ENCODE assay signal across 8 mouse cellular contexts in genomic region chr14:26994211-26994741, GRCm38 (mm10). TPM values are rescaled to one million over a fixed set of nuclear protein-coding genes. Genes with fewer than 3 reads are reported as not detected.
A peak's percentile ranks its signal among the peaks of the same experiment; 100 is the strongest.
DNase-seq lines count a peak whose midpoint lies in the region; ATAC-seq and TF ChIP-seq lines count a peak whose summit lies in the region.

Gene Hesx1, plus strand, starts transcription at chr14:26994416.

- TF ChIP-seq POLR2A in ES-Bruce4 (IDR thresholded peaks at IDR 0.05; ENCODE audit: insufficient read depth, low read length) = no peak

- 12% methylated on average over 16 of the region's 16 CpGs for WGBS in embryonic facial prominence, embryonic 12.5 days
- WGBS in heart, embryonic 16.5 days = 8% methylated on average over 16 of the region's 16 CpGs

- peak within 1 kb of the TSS; percentile 1 for H3K4me3 ChIP-seq in ES-Bruce4 (ENCODE audit: low read depth, low read length)
- peak within 1 kb of the TSS; percentile 32 for H3K4me3 ChIP-seq in embryonic facial prominence, embryonic 12.5 days
- H3K4me3 ChIP-seq in heart, embryonic 16.5 days (ENCODE audit: low read length) = peak within 1 kb of the TSS; percentile 55
- H3K4me3 ChIP-seq in megakaryocyte, embryonic 14.5 days (replicated peaks) = peak within 1 kb of the TSS; percentile 91

- H3K27me3 ChIP-seq in ES-Bruce4 (ENCODE audit: control insufficient read depth, insufficient read depth, low read length, poor library complexity, severe bottlenecking) = no peaks in the 10 kb centered on the region
- H3K27me3 ChIP-seq in embryonic facial prominence, embryonic 12.5 days = no peaks in the 10 kb centered on the region
- H3K27me3 ChIP-seq in heart, embryonic 16.5 days (ENCODE audit: control insufficient read depth, insufficient read depth, low read length) = no peaks in the 10 kb centered on the region
- no peaks in the 10 kb centered on the region for H3K27me3 ChIP-seq in megakaryocyte, embryonic 14.5 days (replicated peaks)

- H3K9ac ChIP-seq in ES-Bruce4 (ENCODE audit: low read depth, poor library complexity, severe bottlenecking) = peak within 1 kb of the TSS; percentile 9; the same call in 1 of the 2 replicates
- peak within 1 kb of the TSS; percentile 33; the same call in 1 of the 2 replicates for H3K9ac ChIP-seq in embryonic facial prominence, embryonic 12.5 days
- H3K9ac ChIP-seq in heart, embryonic 16.5 days (ENCODE audit: low read length) = peak within 1 kb of the TSS; percentile 63

- H3K9me3 ChIP-seq in ES-Bruce4 (replicated peaks; ENCODE audit: control insufficient read depth, insufficient read depth, low read length, poor library complexity, severe bottlenecking) = no peaks in the 10 kb centered on the region
- no peaks in the 10 kb centered on the region for H3K9me3 ChIP-seq in embryonic facial prominence, embryonic 12.5 days
- no peaks in the 10 kb centered on the region for H3K9me3 ChIP-seq in heart, embryonic 16.5 days (replicated peaks; ENCODE audit: control insufficient read depth, low read length)
- H3K9me3 ChIP-seq in megakaryocyte, embryonic 14.5 days = no peaks in the 10 kb centered on the region

- no peak for TF ChIP-seq EP300 in ES-Bruce4 (IDR thresholded peaks at IDR 0.05; ENCODE audit: insufficient read depth, low read depth, low read length)

- no peaks in the 10 kb centered on the region for H3K36me3 ChIP-seq in ES-Bruce4 (ENCODE audit: control insufficient read depth, insufficient read depth, low read length, poor library complexity, severe bottlenecking)
- H3K36me3 ChIP-seq in embryonic facial prominence, embryonic 12.5 days = no peaks in the 10 kb centered on the region
- H3K36me3 ChIP-seq in heart, embryonic 16.5 days (ENCODE audit: control insufficient read depth, insufficient read depth) = no peaks in the 10 kb centered on the region
- H3K36me3 ChIP-seq in megakaryocyte, embryonic 14.5 days (replicated peaks; ENCODE audit: low read length) = no peaks in the 10 kb centered on the region

- peak; percentile 22 for TF ChIP-seq CTCF in ES-Bruce4 (IDR thresholded peaks at IDR 0.05; ENCODE audit: low read depth, low read length)

- no peak for ATAC-seq in embryonic facial prominence, embryonic 12.5 days (ENCODE audit: insufficient number of reproducible peaks, insufficient read depth, low FRiP score, low TSS enrichment)
- peak; percentile 76 for ATAC-seq in heart, embryonic 16.5 days (replicated peaks; ENCODE audit: extremely low read depth, insufficient read depth, low FRiP score)

- peak within 1 kb of the TSS; percentile 75 for H3K27ac ChIP-seq in ES-Bruce4 (ENCODE audit: insufficient read depth, low read length)
- H3K27ac ChIP-seq in embryonic facial prominence, embryonic 12.5 days = peak within 1 kb of the TSS; percentile 30; the same call in 1 of the 2 replicates
- peak within 1 kb of the TSS; percentile 57 for H3K27ac ChIP-seq in heart, embryonic 16.5 days (ENCODE audit: low read length)

- H3K4me2 ChIP-seq in embryonic facial prominence, embryonic 12.5 days (replicated peaks) = peak within 1 kb of the TSS; percentile 52
- H3K4me2 ChIP-seq in heart, embryonic 16.5 days (ENCODE audit: low read depth, low read length) = peak within 1 kb of the TSS; percentile 66

- H3K4me1 ChIP-seq in ES-Bruce4 (ENCODE audit: control insufficient read depth, insufficient read depth, low read length) = peaks cover 1% of the 10 kb centered on the region
- peaks cover 12% of the 10 kb centered on the region; the same call in 1 of the 2 replicates for H3K4me1 ChIP-seq in embryonic facial prominence, embryonic 12.5 days
- H3K4me1 ChIP-seq in heart, embryonic 16.5 days (ENCODE audit: control insufficient read depth, insufficient read depth, low read length) = peaks cover 5% of the 10 kb centered on the region
- H3K4me1 ChIP-seq in megakaryocyte, embryonic 14.5 days = peaks cover 28% of the 10 kb centered on the region

- peak; percentile 91 for DNase-seq in A20 (ENCODE audit: low read depth, low spot score)
- peak; percentile 63 to 66 for DNase-seq in kidney, postnatal 25 days
- peak; percentile 35 to 47 for DNase-seq in spleen, adult 18-20 months
- no peak for DNase-seq in left cerebral cortex, adult 8-10 months (ENCODE audit: low spot score in 2 of 2)

RNA-seq across cellular contexts. Expression of gene Hesx1, which starts in this region (rescaled TPM):
- 1.6 and 3.7 TPM in 2 replicates for polyA plus RNA-seq in ES-Bruce4 (2011; ENCODE audit: insufficient read depth, insufficient read length, low read depth, missing spikeins)
- 0.88 and 2.7 TPM in 2 replicates for polyA plus RNA-seq in embryonic facial prominence, embryonic 12.5 days (2016; fragmentation: Nextera tagmentation; extraction: Ambion mirVana)
- 0.29 TPM in 1 of 2 replicates, not detected in the other for polyA plus RNA-seq in heart, embryonic 16.5 days (2015; fragmentation: Nextera tagmentation; extraction: Ambion mirVana)
- 0.16 TPM in 1 of 2 replicates, not detected in the other for polyA plus RNA-seq in megakaryocyte, embryonic 14.5 days (2012; ENCODE audit: insufficient read depth, low replicate concordance)
- not detected for total RNA-seq in left cerebral cortex, adult 8-10 months (2022)

Comparison
In these comparisons a context has a peak if more than half of its experiments do, and no peak if none do; other contexts are left out.
1. Peak in ATAC-seq, H3K4me3 ChIP-seq, H3K27ac ChIP-seq, H3K9ac ChIP-seq and H3K4me2 ChIP-seq in heart, embryonic 16.5 days; RNA of the gene not detected or under 1 TPM.
2. DNase-seq: peak in A20 (single experiment), kidney, postnatal 25 days (2 of 2) and spleen, adult 18-20 months (2 of 2); none in left cerebral cortex, adult 8-10 months (0 of 2).
3. H3K4me3 ChIP-seq: peak in every context shown above with its lines; median percentile 91 in megakaryocyte, embryonic 14.5 days; 55 in heart, embryonic 16.5 days; 32 in embryonic facial prominence, embryonic 12.5 days; 1 in ES-Bruce4.
4. H3K9ac ChIP-seq: peak in every context shown above with its lines; median percentile 63 in heart, embryonic 16.5 days; 33 in embryonic facial prominence, embryonic 12.5 days; 9 in ES-Bruce4.
5. Peak in every context shown above with its lines, with median percentiles within 50 percentile points of each other: H3K27ac ChIP-seq.